Mouse (Mus musculus): ENCODE measurements at regions not wholly inside any gene's neighbourhood (a gene's known extent, or its start where the extent isn't known, plus 50 kb on each side); places are given as distances from the start of the nearest gene placed in this dataset.
A peak's percentile ranks its signal among the peaks of the same experiment; 100 is the strongest.

- WGBS = 85% methylated on average over 7 of the region's 7 CpGs
- Histone ChIP-seq H3K27me3 (ENCODE audit: control insufficient read depth, insufficient read depth, low read length) (no peaks in the 10 kb centered on the region), H3K27ac (ENCODE audit: low read depth, low read length) (no peak overlapping the region), H3K36me3 (ENCODE audit: control insufficient read depth, insufficient read depth, low read length) (no peaks in the 10 kb centered on the region), H3K4me3 (ENCODE audit: low read depth, low read length) (no peak overlapping the region), H3K9ac (ENCODE audit: low read length) (no peak overlapping the region), H3K4me2 (no peak overlapping the region), H3K9me3 (ENCODE audit: control insufficient read depth, low read length) (no peaks in the 10 kb centered on the region), H3K4me1 (ENCODE audit: control insufficient read depth, insufficient read depth, low read length) (no peaks in the 10 kb centered on the region)
- DNase-seq (ENCODE audit: low spot score, missing footprints) (peak; percentile 17), ATAC-seq (ENCODE audit: low FRiP score) (no peak)
These were observed 285.8 kb upstream of the Auts2 start for GRCm38 (mm10) chr5:132828993-132829392.

- H3K4me3 ChIP-seq (ENCODE audit: low read depth, low read length) = no peak overlapping the region
- 90% methylated on average over 10 of the region's 10 CpGs for WGBS
- no peaks in the 10 kb centered on the region for H3K36me3 ChIP-seq (ENCODE audit: control insufficient read depth, insufficient read depth, low read length)
- ATAC-seq (ENCODE audit: low FRiP score) (no peak), DNase-seq (ENCODE audit: low spot score, missing footprints) (peak; percentile 54)
- H3K9ac ChIP-seq (ENCODE audit: low read length) = no peak overlapping the region
- no peaks in the 10 kb centered on the region for H3K4me1 ChIP-seq (ENCODE audit: control insufficient read depth, insufficient read depth, low read length)
- no peak overlapping the region for H3K27ac ChIP-seq (ENCODE audit: low read depth, low read length)
- no peak overlapping the region for H3K4me2 ChIP-seq
- H3K9me3 ChIP-seq (ENCODE audit: control insufficient read depth, low read length) = no peaks in the 10 kb centered on the region
- H3K27me3 ChIP-seq (ENCODE audit: control insufficient read depth, insufficient read depth, low read length) = no peaks in the 10 kb centered on the region
These were observed 284.6 kb upstream of the Auts2 start for GRCm38 (mm10) chr5:132827555-132828333.

GRCm38 (mm10) chr5:132826009-132826408, 282.9 kb upstream of the Auts2 start:
- 89% methylated on average over 5 of the region's 5 CpGs for WGBS
- peak; percentile 23 for DNase-seq (ENCODE audit: low spot score, missing footprints)
- Histone ChIP-seq H3K4me1 (ENCODE audit: control insufficient read depth, insufficient read depth, low read length) (no peaks in the 10 kb centered on the region), H3K27ac (ENCODE audit: low read depth, low read length) (no peak overlapping the region), H3K4me2 (no peak overlapping the region), H3K27me3 (ENCODE audit: control insufficient read depth, insufficient read depth, low read length) (no peaks in the 10 kb centered on the region), H3K36me3 (ENCODE audit: control insufficient read depth, insufficient read depth, low read length) (no peaks in the 10 kb centered on the region), H3K4me3 (ENCODE audit: low read depth, low read length) (no peak overlapping the region), H3K9ac (ENCODE audit: low read length) (no peak overlapping the region), H3K9me3 (ENCODE audit: control insufficient read depth, low read length) (no peaks in the 10 kb centered on the region)
- no peak for ATAC-seq (ENCODE audit: low FRiP score)

GRCm38 (mm10) chr5:132817665-132818064, 274.5 kb upstream of the Auts2 start:
- Histone ChIP-seq H3K27me3 (ENCODE audit: control insufficient read depth, insufficient read depth, low read length) (no peaks in the 10 kb centered on the region), H3K4me1 (ENCODE audit: control insufficient read depth, insufficient read depth, low read length) (no peaks in the 10 kb centered on the region), H3K9me3 (ENCODE audit: control insufficient read depth, low read length) (no peaks in the 10 kb centered on the region), H3K36me3 (ENCODE audit: control insufficient read depth, insufficient read depth, low read length) (no peaks in the 10 kb centered on the region), H3K9ac (ENCODE audit: low read length) (no peak overlapping the region), H3K4me2 (no peak overlapping the region), H3K4me3 (ENCODE audit: low read depth, low read length) (no peak overlapping the region), H3K27ac (ENCODE audit: low read depth, low read length) (no peak overlapping the region)
- 93% methylated on average over 9 of the region's 9 CpGs for WGBS
- ATAC-seq (ENCODE audit: low FRiP score) (no peak), DNase-seq (ENCODE audit: low spot score, missing footprints) (peak; percentile 59)

- DNase-seq (ENCODE audit: low spot score, missing footprints) = peak; percentile 64
- H3K4me2 ChIP-seq = no peak overlapping the region
- H3K9me3 ChIP-seq (ENCODE audit: control insufficient read depth, low read length) = no peaks in the 10 kb centered on the region; the same call in 1 of the 2 replicates
- H3K9ac ChIP-seq (ENCODE audit: low read length) = no peak overlapping the region
- no peak overlapping the region for H3K27ac ChIP-seq (ENCODE audit: low read depth, low read length)
- ATAC-seq (ENCODE audit: low FRiP score) = no peak
- H3K27me3 ChIP-seq (ENCODE audit: control insufficient read depth, insufficient read depth, low read length) = no peaks in the 10 kb centered on the region
- no peak overlapping the region for H3K4me3 ChIP-seq (ENCODE audit: low read depth, low read length)
- no peaks in the 10 kb centered on the region for H3K4me1 ChIP-seq (ENCODE audit: control insufficient read depth, insufficient read depth, low read length)
- whole genome bisulfite sequencing = 91% methylated on average over 4 of the region's 4 CpGs
- H3K36me3 ChIP-seq (ENCODE audit: control insufficient read depth, insufficient read depth, low read length) = no peaks in the 10 kb centered on the region
These were observed 266.0 kb upstream of the Auts2 start for GRCm38 (mm10) chr5:132809181-132809580.

GRCm38 (mm10) chr5:132796061-132796460, 252.9 kb upstream of the Auts2 start:
- 78% methylated on average over 1 of the region's 1 CpGs for WGBS

GRCm38 (mm10) chr5:132792484-132792883, 249.3 kb upstream of the Auts2 start:
- no peak overlapping the region for H3K9ac ChIP-seq (ENCODE audit: low read length)

More at GRCm38 (mm10) chr5:132796061-132796460, 252.9 kb upstream of the Auts2 start:
- H3K9ac ChIP-seq (ENCODE audit: low read length) = no peak overlapping the region
- no peaks in the 10 kb centered on the region for H3K27me3 ChIP-seq (ENCODE audit: control insufficient read depth, insufficient read depth, low read length)
- DNase-seq (ENCODE audit: low spot score, missing footprints) (no peak), ATAC-seq (ENCODE audit: low FRiP score) (no peak)
- H3K27ac ChIP-seq (ENCODE audit: low read depth, low read length) = no peak overlapping the region
- no peaks in the 10 kb centered on the region for H3K9me3 ChIP-seq (ENCODE audit: control insufficient read depth, low read length)
- no peaks in the 10 kb centered on the region for H3K4me1 ChIP-seq (ENCODE audit: control insufficient read depth, insufficient read depth, low read length)
- no peaks in the 10 kb centered on the region for H3K36me3 ChIP-seq (ENCODE audit: control insufficient read depth, insufficient read depth, low read length)
- H3K4me2 ChIP-seq = no peak overlapping the region
- H3K4me3 ChIP-seq (ENCODE audit: low read depth, low read length) = no peak overlapping the region

GRCm38 (mm10) chr5:132785291-132785690, 242.1 kb upstream of the Auts2 start:
- WGBS = 56% methylated on average over 3 of the region's 3 CpGs
- Histone ChIP-seq H3K27ac (ENCODE audit: low read depth, low read length) (no peak overlapping the region), H3K9me3 (ENCODE audit: control insufficient read depth, low read length) (peaks cover 2% of the 10 kb centered on the region; the same call in 1 of the 2 replicates), H3K4me2 (no peak overlapping the region), H3K4me3 (ENCODE audit: low read depth, low read length) (no peak overlapping the region), H3K9ac (ENCODE audit: low read length) (no peak overlapping the region), H3K4me1 (ENCODE audit: control insufficient read depth, insufficient read depth, low read length) (no peaks in the 10 kb centered on the region), H3K36me3 (ENCODE audit: control insufficient read depth, insufficient read depth, low read length) (no peaks in the 10 kb centered on the region), H3K27me3 (ENCODE audit: control insufficient read depth, insufficient read depth, low read length) (no peaks in the 10 kb centered on the region)
- no peak for DNase-seq (ENCODE audit: low spot score, missing footprints)
- ATAC-seq (ENCODE audit: low FRiP score) = no peak

More at GRCm38 (mm10) chr5:132792484-132792883, 249.3 kb upstream of the Auts2 start:
- ATAC-seq (ENCODE audit: low FRiP score) = no peak
- Histone ChIP-seq H3K9me3 (ENCODE audit: control insufficient read depth, low read length) (no peaks in the 10 kb centered on the region), H3K4me1 (ENCODE audit: control insufficient read depth, insufficient read depth, low read length) (no peaks in the 10 kb centered on the region), H3K4me3 (ENCODE audit: low read depth, low read length) (no peak overlapping the region), H3K4me2 (no peak overlapping the region), H3K36me3 (ENCODE audit: control insufficient read depth, insufficient read depth, low read length) (no peaks in the 10 kb centered on the region), H3K27ac (ENCODE audit: low read depth, low read length) (no peak overlapping the region), H3K27me3 (ENCODE audit: control insufficient read depth, insufficient read depth, low read length) (no peaks in the 10 kb centered on the region)
- DNase-seq (ENCODE audit: low spot score, missing footprints) = no peak
- 65% methylated on average over 5 of the region's 5 CpGs for WGBS

GRCm38 (mm10) chr5:132784791-132785190, 241.6 kb upstream of the Auts2 start:
- ATAC-seq (ENCODE audit: low FRiP score) (no peak), DNase-seq (ENCODE audit: low spot score, missing footprints) (no peak)
- no peaks in the 10 kb centered on the region for H3K27me3 ChIP-seq (ENCODE audit: control insufficient read depth, insufficient read depth, low read length)
- H3K4me1 ChIP-seq (ENCODE audit: control insufficient read depth, insufficient read depth, low read length) = no peaks in the 10 kb centered on the region
- no peak overlapping the region for H3K4me2 ChIP-seq
- no peaks in the 10 kb centered on the region for H3K36me3 ChIP-seq (ENCODE audit: control insufficient read depth, insufficient read depth, low read length)
- WGBS = 88% methylated on average over 4 of the region's 4 CpGs
- no peak overlapping the region for H3K9ac ChIP-seq (ENCODE audit: low read length)
- H3K9me3 ChIP-seq (ENCODE audit: control insufficient read depth, low read length) = peaks cover 2% of the 10 kb centered on the region; the same call in 1 of the 2 replicates
- no peak overlapping the region for H3K27ac ChIP-seq (ENCODE audit: low read depth, low read length)
- H3K4me3 ChIP-seq (ENCODE audit: low read depth, low read length) = no peak overlapping the region
